Mouse (Mus musculus) liver, adult 2 months (tissue): Measurements from ENCODE around the gene Cacna1g. TPM values are rescaled to one million over a fixed set of nuclear protein-coding genes. Genes with fewer than 3 reads are reported as not detected.

Experiments
- DNase-seq: peaks from one replicate; pipeline ENCODE4 v3.0.0-alpha.2; 2011; ENCODE audit warnings: low read depth, low spot score; ENCODE audit errors: extremely low read depth
- H3K27ac ChIP-seq: fragments of 200-500 bp; replicated peaks from 2 replicates; pipeline ENCODE4 v1.5.1; 2012; ENCODE audit warnings: low read depth, mild to moderate bottlenecking, control low read depth, inconsistent platforms, low read length; ENCODE audit not compliant: insufficient read depth
- H3K27me3 ChIP-seq: fragments of 200-500 bp; 2 replicates; pipeline ENCODE4 v1.6.1; 2012; ENCODE audit warnings: mild to moderate bottlenecking, moderate library complexity, low read length, inconsistent platforms; ENCODE audit not compliant: control insufficient read depth, insufficient read depth
- H3K36me3 ChIP-seq: fragments of 200-500 bp; 2 replicates; pipeline ENCODE4 v1.6.1; 2012; ENCODE audit warnings: low read length, inconsistent platforms; ENCODE audit not compliant: control insufficient read depth, insufficient read depth
- H3K4me1 ChIP-seq: fragments of 200-500 bp; 2 replicates; pipeline ENCODE4 v1.6.1; 2011; ENCODE audit warnings: low read length; ENCODE audit not compliant: control insufficient read depth, insufficient read depth
- H3K4me3 ChIP-seq: fragments of 200-500 bp; 2 replicates; pipeline ENCODE4 v1.5.1; 2011; ENCODE audit warnings: low read depth, mild to moderate bottlenecking, control low read depth, low read length, moderate library complexity; ENCODE audit not compliant: insufficient read depth
- H3K79me2 ChIP-seq: fragments of 200-500 bp; 2 replicates; pipeline ENCODE4 v1.6.1; 2012; ENCODE audit warnings: inconsistent platforms, mild to moderate bottlenecking, low read length, moderate library complexity; ENCODE audit not compliant: control insufficient read depth, insufficient read depth
- H3K9ac ChIP-seq: fragments of 200-500 bp; 2 replicates; pipeline ENCODE4 v1.6.1; 2012; ENCODE audit warnings: low read depth, mild to moderate bottlenecking, control low read depth, inconsistent platforms, low read length
- CTCF ChIP-seq: fragments of 200-500 bp; IDR thresholded peaks from 2 replicates; pipeline ENCODE4 v1.5.1; 2011; ENCODE audit warnings: low read depth, low read length, control low read depth
- POLR2A ChIP-seq: fragments of 200-500 bp; IDR thresholded peaks from 2 replicates; pipeline ENCODE4 v1.6.1; 2011; ENCODE audit warnings: low read length, control low read depth; ENCODE audit not compliant: insufficient read depth; ENCODE audit errors: extremely low read depth
- WGBS: fragments of 180-500 bp; shearing (Covaris S2); methylation state at CpG from one replicate; pipeline ENCODE4 v1.1.7; 2018; 5-methylcytosine and 5-hydroxymethylcytosine counted together
- polyA plus RNA-seq: library from polyadenylated mRNA; depleted of rRNA; stranded (reverse); fragments of >200 nt; gene quantifications from 2 replicates; pipeline ENCODE4 v1.2.3, GENCODE M21; 2012
- total RNA-seq: library from RNA; depleted of rRNA; stranded (reverse); fragments of >200 nt; gene quantifications from 2 replicates; pipeline ENCODE4 v1.2.3, GENCODE M21; 2014

Gene Cacna1g
- total and polyA plus RNA-seq, 2 experiments = under 0.01 to 0.26 TPM

DNA sequence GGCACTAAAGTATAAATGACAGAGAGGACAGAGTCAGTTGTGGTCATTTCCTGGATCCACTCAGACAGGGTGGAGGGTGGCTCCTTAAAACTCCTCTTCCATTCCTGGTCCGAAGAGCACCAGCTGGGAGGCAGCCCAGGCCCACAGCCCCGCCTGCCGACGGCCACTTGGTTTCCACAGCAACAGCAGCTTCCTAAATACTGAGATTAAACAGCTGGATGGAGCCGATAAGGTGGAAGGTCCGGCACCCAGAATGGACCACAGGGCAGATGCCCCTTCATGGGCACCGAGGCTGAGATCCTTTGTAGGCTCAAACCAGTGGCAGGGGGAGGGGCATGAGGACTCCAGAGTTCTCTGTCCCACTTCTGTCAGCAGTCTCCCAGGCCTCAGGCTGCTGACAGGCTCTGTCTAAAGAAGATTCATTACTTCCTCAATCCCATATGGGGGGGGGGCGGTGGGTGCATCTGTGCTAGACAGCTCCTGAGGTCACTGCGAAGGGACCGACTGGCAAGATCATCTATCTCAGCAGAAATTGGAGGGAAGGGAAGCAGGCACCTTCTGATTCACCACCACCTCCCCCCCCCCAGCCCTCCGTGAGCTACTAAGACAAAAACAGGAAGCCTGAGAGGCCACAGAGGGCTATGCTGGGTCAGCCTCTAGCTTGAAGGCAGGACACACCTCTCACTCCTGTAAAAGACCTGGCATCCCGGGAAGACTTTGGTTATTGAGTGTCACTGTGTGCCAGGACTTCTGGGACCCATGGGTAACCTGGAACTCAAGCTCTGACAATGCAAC lies 87.8 kb downstream of the Cacna1g start:
- 59% methylated on average over 12 of the region's 12 CpGs for WGBS
- no peak for DNase-seq
- H3K36me3 ChIP-seq = no peaks in the 10 kb centered on the region
- H3K4me1 ChIP-seq = peaks cover 17% of the 10 kb centered on the region
- peaks cover 28% of the 10 kb centered on the region; the same call in 1 of the 2 replicates for H3K79me2 ChIP-seq
- TF ChIP-seq POLR2A (no peak), CTCF (no peak)
- H3K4me3 ChIP-seq = no peak overlapping the region
- peak overlapping the region; percentile 21 for H3K27ac ChIP-seq
- H3K27me3 ChIP-seq = no peaks in the 10 kb centered on the region
- peak overlapping the region; percentile 11; the same call in 1 of the 2 replicates for H3K9ac ChIP-seq

DNA sequence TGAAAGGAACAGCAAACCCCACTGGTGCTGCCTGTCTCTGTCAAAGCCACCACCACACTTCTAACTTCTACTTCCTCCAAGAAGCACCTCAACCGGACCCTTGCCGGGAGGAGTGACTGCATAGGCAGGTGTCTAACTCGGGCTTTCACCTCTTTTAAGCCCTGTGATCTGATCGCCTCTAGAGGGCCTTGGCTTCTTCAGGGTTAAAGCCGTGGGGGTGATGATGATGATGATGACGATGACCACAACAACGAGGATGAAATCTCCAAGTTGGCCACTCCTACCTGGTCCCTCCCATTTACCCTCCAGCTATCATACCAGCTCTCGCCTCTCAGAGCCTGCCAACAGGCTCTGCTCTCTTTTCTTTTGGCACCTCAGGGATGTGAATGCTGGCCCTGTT lies 94.3 kb downstream of the Cacna1g start:
- no peak overlapping the region; the same call in 1 of the 2 replicates for H3K27ac ChIP-seq
- no peak overlapping the region for H3K9ac ChIP-seq
- peaks cover 8% of the 10 kb centered on the region for H3K4me1 ChIP-seq
- no peaks in the 10 kb centered on the region for H3K27me3 ChIP-seq
- no peak overlapping the region for H3K4me3 ChIP-seq
- WGBS = 66% methylated on average over 8 of the region's 8 CpGs
- DNase-seq = no peak
- no peak for TF ChIP-seq POLR2A
- no peak for TF ChIP-seq CTCF
- peaks cover 29% of the 10 kb centered on the region; the same call in 1 of the 2 replicates for H3K79me2 ChIP-seq
- H3K36me3 ChIP-seq = no peaks in the 10 kb centered on the region

DNA sequence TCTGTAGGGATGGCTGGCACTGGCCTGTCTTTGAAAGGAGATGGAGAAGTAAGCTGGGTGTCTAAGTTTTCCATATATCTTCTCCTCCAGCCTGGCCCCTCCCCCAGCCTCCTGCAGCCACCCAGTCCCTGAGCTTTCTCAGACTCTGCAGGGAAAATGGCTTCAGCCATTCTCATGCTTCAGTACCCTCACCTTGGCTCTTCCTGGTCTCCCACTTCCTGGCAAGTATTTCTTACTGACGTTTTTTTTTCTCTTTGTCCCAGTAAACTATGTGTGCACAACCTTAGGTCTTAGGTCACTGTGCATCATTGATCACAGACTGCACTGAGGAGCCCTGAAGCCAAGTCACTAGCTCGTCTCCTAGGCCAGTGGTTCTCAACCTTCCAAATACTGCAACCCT lies 94.9 kb downstream of the Cacna1g start:
- 16% methylated on average over 2 of the region's 2 CpGs for WGBS
- Histone ChIP-seq H3K4me1 (peaks cover 8% of the 10 kb centered on the region), H3K27me3 (no peaks in the 10 kb centered on the region), H3K79me2 (peaks cover 27% of the 10 kb centered on the region; the same call in 1 of the 2 replicates), H3K27ac (no peak overlapping the region), H3K4me3 (no peak overlapping the region), H3K9ac (no peak overlapping the region), H3K36me3 (no peaks in the 10 kb centered on the region)
- DNase-seq = peak; percentile 69
- TF ChIP-seq POLR2A (no peak), CTCF (no peak)

DNA sequence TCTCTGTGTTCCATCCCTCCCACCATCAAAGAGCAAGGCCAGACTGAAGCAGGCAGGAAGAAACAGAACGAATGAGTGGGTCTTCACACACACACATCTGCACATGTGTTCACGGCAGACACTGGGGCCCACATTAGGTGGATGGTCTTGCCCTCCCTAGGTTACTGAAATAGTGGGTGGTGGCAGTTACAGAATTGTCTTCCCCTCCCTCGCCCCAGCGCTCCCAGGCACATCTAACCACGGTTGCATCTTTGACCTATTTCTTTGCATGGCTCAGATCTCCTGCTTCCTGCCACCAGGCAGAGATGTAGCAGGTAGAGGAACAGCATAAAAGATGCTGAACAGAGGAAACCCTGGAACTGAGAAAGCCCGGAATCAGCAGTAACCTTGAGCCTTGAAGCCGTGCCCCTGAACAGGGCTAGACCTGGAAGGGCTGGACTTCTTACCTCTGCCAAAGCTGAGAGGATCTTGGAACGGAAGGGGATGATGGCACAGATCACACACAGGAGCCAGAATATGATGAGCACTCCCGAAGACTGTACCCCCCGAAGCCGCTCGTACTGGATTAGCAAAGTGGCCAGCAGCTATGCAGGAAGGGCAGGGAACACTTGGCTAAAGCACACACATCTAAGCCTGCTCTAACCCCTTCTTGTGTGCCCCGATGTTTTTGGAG lies 99.6 kb downstream of the Cacna1g start:
- H3K4me3 ChIP-seq = no peak overlapping the region
- WGBS = 87% methylated on average over 13 of the region's 13 CpGs
- no peaks in the 10 kb centered on the region; the same call in 1 of the 2 replicates for H3K36me3 ChIP-seq
- TF ChIP-seq CTCF (no peak), POLR2A (no peak)
- no peak for DNase-seq
- no peaks in the 10 kb centered on the region for H3K27me3 ChIP-seq
- peaks cover 2% of the 10 kb centered on the region; the same call in 1 of the 2 replicates for H3K79me2 ChIP-seq
- no peak overlapping the region for H3K27ac ChIP-seq
- no peak overlapping the region for H3K9ac ChIP-seq
- H3K4me1 ChIP-seq = peaks cover 14% of the 10 kb centered on the region

DNA sequence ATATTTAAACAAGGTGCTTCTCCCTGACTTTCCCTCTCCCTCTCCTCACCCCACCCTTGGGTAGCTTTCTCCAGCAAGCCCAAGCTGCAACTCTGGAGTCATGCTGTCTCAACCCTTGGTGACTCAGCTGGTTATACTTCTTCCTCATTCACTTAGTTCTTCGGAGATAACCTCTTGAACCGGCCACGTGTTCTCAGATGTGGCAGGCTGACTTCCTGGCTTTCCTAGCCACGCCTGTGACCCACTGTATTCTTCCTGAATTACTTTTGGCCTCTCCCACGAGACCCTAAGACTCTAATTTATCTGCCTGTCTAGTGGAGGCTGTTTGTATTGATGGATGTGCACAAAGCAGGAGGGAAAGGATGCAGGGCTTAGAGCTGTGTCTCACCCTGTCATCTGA lies 103.2 kb downstream of the Cacna1g start:
- Histone ChIP-seq H3K27me3 (no peaks in the 10 kb centered on the region), H3K27ac (peak overlapping the region; percentile 10), H3K4me3 (no peak overlapping the region), H3K4me1 (peaks cover 12% of the 10 kb centered on the region), H3K36me3 (peaks cover 8% of the 10 kb centered on the region; the same call in 1 of the 2 replicates), H3K79me2 (no peaks in the 10 kb centered on the region), H3K9ac (no peak overlapping the region)
- no peak for TF ChIP-seq POLR2A
- no peak for TF ChIP-seq CTCF
- no peak for DNase-seq
- WGBS = 23% methylated on average over 5 of the region's 5 CpGs

DNA sequence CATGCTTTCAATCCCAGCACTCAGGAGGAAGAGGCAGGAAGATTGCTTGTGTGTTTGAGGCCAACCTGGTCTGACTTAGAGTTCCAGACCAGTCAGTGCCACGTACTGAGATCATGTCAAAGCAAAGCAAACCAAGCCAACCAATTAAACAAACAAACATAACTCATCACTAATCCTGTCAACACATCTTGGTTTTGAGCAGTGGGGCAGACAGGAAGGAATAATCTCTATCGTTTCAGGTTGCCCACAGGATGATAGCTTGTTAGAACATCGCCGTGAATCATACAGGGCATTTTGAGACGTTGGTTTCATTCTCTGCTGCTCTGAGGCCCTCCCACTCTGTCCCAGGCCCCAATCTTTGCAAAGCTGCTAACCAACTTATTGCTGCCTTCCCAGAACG lies 104.0 kb downstream of the Cacna1g start:
- peak; percentile 50 for DNase-seq
- WGBS = 63% methylated on average over 6 of the region's 6 CpGs
- Histone ChIP-seq H3K27ac (peak overlapping the region; percentile 47), H3K79me2 (no peaks in the 10 kb centered on the region), H3K36me3 (peaks cover 8% of the 10 kb centered on the region; the same call in 1 of the 2 replicates), H3K4me3 (no peak overlapping the region), H3K9ac (no peak overlapping the region), H3K27me3 (no peaks in the 10 kb centered on the region), H3K4me1 (peaks cover 19% of the 10 kb centered on the region)
- TF ChIP-seq POLR2A (no peak), CTCF (no peak)
